Mouse (Mus musculus) neural tube, embryonic 13.5 days (tissue): ENCODE results near the gene Tctn1. TPM values are rescaled to one million over a fixed set of nuclear protein-coding genes. Genes with fewer than 3 reads are reported as not detected.

Experiments
- ATAC-seq: fragments of 200-750 bp; cut with Nextera tagmentation; 2 replicates; pipeline ENCODE4 v1.8.0; 2017; ENCODE audit warnings: low read depth, mild to moderate bottlenecking, moderate TSS enrichment, moderate library complexity
- H3K27ac ChIP-seq: fragments of 300-500 bp; sonication (generic); replicated peaks from 2 replicates; pipeline ENCODE4 v1.5.1; 2015; ENCODE audit warnings: moderate library complexity, mild to moderate bottlenecking, inconsistent platforms
- H3K27me3 ChIP-seq: fragments of 300-500 bp; sonication (generic); 2 replicates; pipeline ENCODE4 v1.6.1; 2015; ENCODE audit warnings: mild to moderate bottlenecking, inconsistent platforms
- H3K36me3 ChIP-seq: fragments of 300-500 bp; sonication (generic); 2 replicates; pipeline ENCODE4 v1.6.1; 2015; ENCODE audit warnings: mild to moderate bottlenecking, inconsistent platforms
- H3K4me1 ChIP-seq: fragments of 300-500 bp; sonication (generic); replicated peaks from 2 replicates; pipeline ENCODE4 v1.6.1; 2015; ENCODE audit warnings: inconsistent platforms
- H3K4me2 ChIP-seq: fragments of 300-500 bp; sonication (generic); 2 replicates; pipeline ENCODE4 v1.6.1; 2015; ENCODE audit warnings: inconsistent platforms, mild to moderate bottlenecking, moderate library complexity
- H3K4me3 ChIP-seq: fragments of 300-500 bp; sonication (generic); 2 replicates; pipeline ENCODE4 v1.5.1; 2015; ENCODE audit warnings: mild to moderate bottlenecking, inconsistent platforms
- H3K9ac ChIP-seq: fragments of 300-500 bp; sonication (generic); 2 replicates; pipeline ENCODE4 v1.6.1; 2015; ENCODE audit warnings: moderate library complexity, mild to moderate bottlenecking, inconsistent platforms
- H3K9me3 ChIP-seq: fragments of 300-500 bp; sonication (generic); 2 replicates; pipeline ENCODE4 v1.6.1; 2016; ENCODE audit warnings: inconsistent platforms
- WGBS: fragments of 180-500 bp; shearing (Covaris S2); methylation state at CpG from one replicate; pipeline ENCODE4 v1.1.7; 2015; 5-methylcytosine and 5-hydroxymethylcytosine counted together
- polyA plus RNA-seq: library from polyadenylated mRNA; unstranded; fragments of >200 nt; fragmentation: Nextera tagmentation; extraction: Ambion mirVana; gene quantifications from 2 replicates; pipeline ENCODE4 v1.2.1, GENCODE M21; 2015

Tctn1 gene
- polyA plus RNA-seq, 1 experiment from 2014 or later = 4.8 TPM

DNA sequence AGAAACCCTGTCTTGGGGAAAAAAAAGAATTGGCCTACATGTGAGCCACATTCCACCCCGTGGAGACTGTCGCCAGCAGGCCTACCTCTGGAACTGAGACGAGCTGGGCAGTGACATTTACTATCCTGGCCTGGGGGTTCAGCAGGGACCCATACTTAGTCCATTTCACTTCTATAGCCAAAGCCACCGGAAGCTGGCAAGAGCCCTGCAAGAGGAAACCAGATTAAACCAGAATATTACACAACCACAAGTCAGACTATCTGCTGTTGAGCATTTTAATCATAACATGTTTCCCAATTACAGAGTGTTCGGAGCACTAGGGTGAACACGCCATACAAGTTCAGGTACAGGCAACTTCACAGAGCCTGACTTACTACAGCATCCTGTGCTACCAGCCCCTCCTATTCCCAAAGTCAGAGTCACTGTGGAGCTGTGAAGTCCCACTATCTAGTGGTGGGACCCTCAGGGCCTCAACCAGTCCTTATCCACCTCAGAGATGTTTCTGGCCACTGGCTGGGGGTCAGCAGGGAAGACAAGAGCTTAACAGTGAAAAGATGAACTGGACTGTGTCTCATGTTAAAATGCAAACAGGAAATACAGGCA lies 21.6 kb downstream of the Tctn1 start:
- Histone ChIP-seq H3K36me3 (peaks cover 38% of the 10 kb centered on the region), H3K4me3 (no peak overlapping the region), H3K9me3 (no peaks in the 10 kb centered on the region), H3K4me2 (no peak overlapping the region), H3K9ac (no peak overlapping the region), H3K27me3 (no peaks in the 10 kb centered on the region), H3K4me1 (peaks cover 17% of the 10 kb centered on the region), H3K27ac (no peak overlapping the region)
- WGBS = 88% methylated on average over 6 of the region's 6 CpGs
- no peak for ATAC-seq

GRCm38 (mm10) chr5:122240989-122241388 lies 23.3 kb downstream of the Tctn1 start:
- H3K9ac ChIP-seq = no peak overlapping the region
- H3K27me3 ChIP-seq = no peaks in the 10 kb centered on the region
- no peak overlapping the region for H3K4me2 ChIP-seq
- H3K9me3 ChIP-seq = no peaks in the 10 kb centered on the region
- no peak overlapping the region for H3K4me3 ChIP-seq
- no peak for ATAC-seq
- 52% methylated on average over 1 of the region's 1 CpGs for WGBS
- H3K36me3 ChIP-seq = peaks cover 22% of the 10 kb centered on the region
- peaks cover 17% of the 10 kb centered on the region for H3K4me1 ChIP-seq
- no peak overlapping the region for H3K27ac ChIP-seq

DNA sequence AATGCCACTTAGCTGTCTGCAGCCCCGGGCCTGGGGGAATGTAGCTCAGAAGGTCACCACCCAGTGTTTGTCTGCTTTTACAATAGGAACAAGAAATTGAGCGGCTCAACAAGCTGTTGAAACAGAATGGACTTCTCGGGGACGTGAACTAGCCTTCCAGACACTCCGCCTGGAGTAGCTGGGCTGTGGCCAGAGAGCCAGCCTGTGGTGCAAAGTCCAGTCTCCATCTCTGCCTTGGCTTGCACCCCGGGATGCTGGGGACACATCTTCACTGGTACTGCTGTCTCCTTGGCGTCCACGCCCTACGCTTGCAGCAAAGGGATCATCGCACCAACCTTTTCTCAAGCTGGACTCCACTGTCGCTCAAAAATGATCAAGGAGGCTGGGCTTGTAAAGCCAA lies 23.7 kb downstream of the Tctn1 start:
- Histone ChIP-seq H3K9ac (no peak overlapping the region), H3K9me3 (no peaks in the 10 kb centered on the region), H3K36me3 (peaks cover 18% of the 10 kb centered on the region), H3K4me3 (no peak overlapping the region), H3K27me3 (no peaks in the 10 kb centered on the region), H3K4me1 (peaks cover 19% of the 10 kb centered on the region), H3K27ac (no peak overlapping the region), H3K4me2 (no peak overlapping the region)
- 87% methylated on average over 11 of the region's 11 CpGs for WGBS
- ATAC-seq = no peak

- H3K27ac ChIP-seq = no peak overlapping the region
- H3K27me3 ChIP-seq = no peaks in the 10 kb centered on the region
- H3K9me3 ChIP-seq = no peaks in the 10 kb centered on the region
- no peak for ATAC-seq
- peaks cover 18% of the 10 kb centered on the region for H3K36me3 ChIP-seq
- no peak overlapping the region for H3K9ac ChIP-seq
- H3K4me3 ChIP-seq = no peak overlapping the region
- 89% methylated on average over 7 of the region's 7 CpGs for WGBS
- no peak overlapping the region for H3K4me2 ChIP-seq
- H3K4me1 ChIP-seq = peaks cover 22% of the 10 kb centered on the region
Measured at GRCm38 (mm10) chr5:122239618-122240017, 24.6 kb downstream of the Tctn1 start.

DNA sequence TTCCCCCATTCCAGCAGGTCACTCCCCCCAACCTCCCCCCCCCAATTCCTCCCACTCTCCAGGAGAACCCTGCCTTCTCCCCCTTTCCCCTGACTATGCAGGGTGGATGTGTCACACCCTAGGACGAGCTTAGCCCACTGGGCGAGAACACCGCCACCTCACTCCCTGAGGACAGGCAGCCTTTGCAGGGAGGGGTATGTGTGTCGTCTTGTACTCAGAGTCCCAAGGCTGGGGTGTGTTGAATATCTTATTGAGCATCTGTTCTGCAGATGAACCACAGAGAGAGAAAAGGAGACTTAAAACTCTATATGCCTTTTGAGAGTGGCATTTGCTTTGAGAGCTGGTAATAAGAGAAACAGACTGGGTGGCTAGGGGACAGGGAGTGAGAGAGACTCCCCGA lies 27.1 kb downstream of the Tctn1 start:
- H3K9ac ChIP-seq = no peak overlapping the region
- 78% methylated on average over 5 of the region's 5 CpGs for WGBS
- no peak for ATAC-seq
- peaks cover 15% of the 10 kb centered on the region for H3K36me3 ChIP-seq
- H3K4me1 ChIP-seq = peaks cover 12% of the 10 kb centered on the region
- H3K27ac ChIP-seq = no peak overlapping the region
- H3K4me3 ChIP-seq = no peak overlapping the region
- H3K27me3 ChIP-seq = no peaks in the 10 kb centered on the region
- no peak overlapping the region for H3K4me2 ChIP-seq
- H3K9me3 ChIP-seq = no peaks in the 10 kb centered on the region

DNA sequence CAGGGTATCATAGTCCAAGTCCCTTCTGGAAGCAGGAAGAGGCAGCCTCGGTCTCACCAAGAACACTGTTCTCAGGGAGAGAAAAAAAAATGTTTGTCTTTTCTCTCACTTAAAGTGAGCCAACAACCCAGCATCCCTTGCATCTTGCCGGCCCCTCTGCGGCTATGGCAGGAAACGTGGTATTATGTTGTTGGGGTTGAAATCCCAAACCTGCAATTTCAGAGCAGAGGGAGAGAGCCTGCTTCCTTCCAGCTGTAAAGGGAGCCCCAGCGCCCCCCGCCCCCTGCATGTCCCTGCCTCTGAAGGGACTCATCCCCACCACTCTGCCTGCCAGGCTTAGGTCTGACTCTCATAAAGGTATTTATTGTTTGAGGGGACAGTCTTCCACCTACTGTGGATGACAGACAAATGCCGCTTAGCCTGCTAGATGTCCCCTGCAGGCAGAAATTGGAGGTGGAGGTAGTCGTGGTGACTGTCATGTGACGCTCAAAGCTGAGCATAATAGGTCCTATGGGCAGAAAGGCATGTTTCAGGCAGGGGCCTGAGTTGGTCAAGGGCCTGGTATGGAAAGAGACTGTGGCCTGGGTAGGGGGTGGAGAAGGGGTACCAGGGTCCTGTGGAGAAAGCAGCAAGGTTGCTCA lies 28.9 kb downstream of the Tctn1 start:
- no peaks in the 10 kb centered on the region for H3K9me3 ChIP-seq
- no peak overlapping the region; the same call in 1 of the 2 replicates for H3K27ac ChIP-seq
- ATAC-seq = no peak
- no peak overlapping the region for H3K4me3 ChIP-seq
- no peak overlapping the region for H3K9ac ChIP-seq
- WGBS = 66% methylated on average over 9 of the region's 9 CpGs
- peaks cover 12% of the 10 kb centered on the region for H3K4me1 ChIP-seq
- no peak overlapping the region for H3K4me2 ChIP-seq
- H3K36me3 ChIP-seq = no peaks in the 10 kb centered on the region
- H3K27me3 ChIP-seq = no peaks in the 10 kb centered on the region

GRCm38 (mm10) chr5:122234319-122235195 lies 29.7 kb downstream of the Tctn1 start:
- peaks cover 12% of the 10 kb centered on the region for H3K4me1 ChIP-seq
- no peak overlapping the region for H3K4me3 ChIP-seq
- no peaks in the 10 kb centered on the region for H3K9me3 ChIP-seq
- H3K9ac ChIP-seq = no peak overlapping the region
- H3K27me3 ChIP-seq = no peaks in the 10 kb centered on the region
- no peak overlapping the region for H3K4me2 ChIP-seq
- H3K27ac ChIP-seq = no peak overlapping the region; the same call in 1 of the 2 replicates
- ATAC-seq = no peak
- H3K36me3 ChIP-seq = no peaks in the 10 kb centered on the region
- WGBS = 80% methylated on average over 9 of the region's 9 CpGs

GRCm38 (mm10) chr5:122233695-122234094 lies 30.6 kb downstream of the Tctn1 start:
- H3K4me2 ChIP-seq = no peak overlapping the region
- peaks cover 12% of the 10 kb centered on the region for H3K4me1 ChIP-seq
- no peak overlapping the region for H3K4me3 ChIP-seq
- no peak for ATAC-seq
- H3K27ac ChIP-seq = no peak overlapping the region
- H3K27me3 ChIP-seq = no peaks in the 10 kb centered on the region
- WGBS = 84% methylated on average over 12 of the region's 12 CpGs
- H3K9me3 ChIP-seq = no peaks in the 10 kb centered on the region
- no peak overlapping the region for H3K9ac ChIP-seq
- no peaks in the 10 kb centered on the region for H3K36me3 ChIP-seq

DNA sequence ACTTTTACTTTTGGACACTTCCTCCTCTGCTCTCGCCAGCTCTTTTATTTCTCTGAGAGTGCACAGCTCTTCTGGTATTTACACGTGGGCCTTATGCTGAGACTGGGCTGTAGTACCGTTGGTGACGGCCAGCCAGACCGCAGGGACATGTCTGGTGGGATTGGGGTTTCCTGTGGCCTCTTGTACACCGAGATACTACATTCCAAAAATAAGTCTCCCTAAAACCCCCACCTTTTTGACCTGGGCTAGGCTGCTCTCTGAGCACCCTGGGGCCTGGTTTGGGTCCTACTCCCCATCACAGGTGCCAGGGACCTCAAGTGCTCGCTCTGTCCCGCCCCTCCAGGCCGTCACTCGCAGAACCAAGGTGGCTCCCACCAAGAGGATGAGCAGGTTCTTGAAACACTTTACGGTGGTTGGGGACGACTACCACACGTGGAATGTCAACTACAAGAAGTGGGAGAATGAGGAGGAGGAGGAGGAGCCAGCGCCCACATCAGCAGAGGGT lies 31.1 kb downstream of the Tctn1 start:
- Histone ChIP-seq H3K4me1 (peaks cover 12% of the 10 kb centered on the region), H3K4me2 (no peak overlapping the region), H3K4me3 (no peak overlapping the region), H3K27ac (no peak overlapping the region), H3K9ac (no peak overlapping the region), H3K36me3 (no peaks in the 10 kb centered on the region), H3K27me3 (no peaks in the 10 kb centered on the region), H3K9me3 (no peaks in the 10 kb centered on the region)
- no peak for ATAC-seq
- 87% methylated on average over 14 of the region's 14 CpGs for WGBS

- no peak for ATAC-seq
- Histone ChIP-seq H3K27ac (no peak overlapping the region), H3K4me2 (no peak overlapping the region), H3K9ac (no peak overlapping the region), H3K4me1 (peaks cover 12% of the 10 kb centered on the region), H3K27me3 (no peaks in the 10 kb centered on the region), H3K4me3 (no peak overlapping the region), H3K36me3 (no peaks in the 10 kb centered on the region), H3K9me3 (no peaks in the 10 kb centered on the region)
- 82% methylated on average over 5 of the region's 5 CpGs for WGBS
Measured at GRCm38 (mm10) chr5:122232004-122232403, 32.3 kb downstream of the Tctn1 start.

GRCm38 (mm10) chr5:122231431-122231830 lies 32.8 kb downstream of the Tctn1 start:
- 83% methylated on average over 6 of the region's 6 CpGs for WGBS
- no peaks in the 10 kb centered on the region for H3K27me3 ChIP-seq
- H3K9me3 ChIP-seq = no peaks in the 10 kb centered on the region
- H3K36me3 ChIP-seq = no peaks in the 10 kb centered on the region
- H3K4me3 ChIP-seq = no peak overlapping the region
- no peak overlapping the region for H3K9ac ChIP-seq
- H3K4me1 ChIP-seq = peaks cover 12% of the 10 kb centered on the region
- no peak overlapping the region for H3K27ac ChIP-seq
- ATAC-seq = no peak
- H3K4me2 ChIP-seq = no peak overlapping the region

DNA sequence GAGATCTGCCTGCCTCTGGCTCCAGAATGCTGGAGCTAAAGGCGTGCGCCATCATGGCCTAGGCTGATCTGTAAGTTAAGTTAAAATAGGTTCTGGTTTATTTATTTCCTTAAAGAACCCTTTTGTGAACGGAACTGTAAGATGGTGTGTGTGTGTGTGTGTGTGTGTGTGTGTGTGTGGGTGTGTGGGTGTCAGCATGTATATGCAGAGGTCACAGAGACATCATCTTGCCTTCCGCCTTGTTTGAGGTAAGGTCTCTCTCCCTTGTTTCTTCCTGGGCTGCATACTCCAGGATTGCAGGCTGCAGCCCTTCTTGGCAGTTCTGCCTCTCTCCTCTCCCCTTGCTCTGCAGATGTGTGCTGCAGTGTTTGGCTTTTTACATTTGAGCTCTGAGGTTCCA lies 33.4 kb downstream of the Tctn1 start:
- Histone ChIP-seq H3K27me3 (no peaks in the 10 kb centered on the region), H3K9me3 (no peaks in the 10 kb centered on the region), H3K27ac (no peak overlapping the region), H3K4me1 (peaks cover 12% of the 10 kb centered on the region), H3K4me3 (no peak overlapping the region), H3K36me3 (no peaks in the 10 kb centered on the region), H3K9ac (no peak overlapping the region), H3K4me2 (no peak overlapping the region)
- 92% methylated on average over 4 of the region's 4 CpGs for WGBS
- no peak for ATAC-seq
